Mouse (Mus musculus): ENCODE measurements at regions not wholly inside any gene's neighbourhood (a gene's known extent, or its start where the extent isn't known, plus 50 kb on each side); places are given as distances from the start of the nearest gene placed in this dataset.

GRCm38 (mm10) chr13:110534320-110534764 is 139.5 kb downstream of the Plk2 start:
- TF ChIP-seq GATA1 (IDR thresholded peaks at IDR 0.05; ENCODE audit: borderline replicate concordance, low read length) (no peak), CTCF (IDR thresholded peaks at IDR 0.05; ENCODE audit: low read depth, low read length) (no peak), TAL1 (conservative IDR thresholded peaks at IDR 0.05; ENCODE audit: low read depth, low read length) (no peak), POLR2AphosphoS5 (IDR thresholded peaks at IDR 0.05; ENCODE audit: insufficient replicate concordance, low read depth, low read length) (no peak), GATA2 (IDR thresholded peaks at IDR 0.05; ENCODE audit: borderline replicate concordance, low read depth, low read length) (no peak)

Data from G1E (cell line).